10 mouse cellular contexts compared by ENCODE assay signal in the genomic region with DNA sequence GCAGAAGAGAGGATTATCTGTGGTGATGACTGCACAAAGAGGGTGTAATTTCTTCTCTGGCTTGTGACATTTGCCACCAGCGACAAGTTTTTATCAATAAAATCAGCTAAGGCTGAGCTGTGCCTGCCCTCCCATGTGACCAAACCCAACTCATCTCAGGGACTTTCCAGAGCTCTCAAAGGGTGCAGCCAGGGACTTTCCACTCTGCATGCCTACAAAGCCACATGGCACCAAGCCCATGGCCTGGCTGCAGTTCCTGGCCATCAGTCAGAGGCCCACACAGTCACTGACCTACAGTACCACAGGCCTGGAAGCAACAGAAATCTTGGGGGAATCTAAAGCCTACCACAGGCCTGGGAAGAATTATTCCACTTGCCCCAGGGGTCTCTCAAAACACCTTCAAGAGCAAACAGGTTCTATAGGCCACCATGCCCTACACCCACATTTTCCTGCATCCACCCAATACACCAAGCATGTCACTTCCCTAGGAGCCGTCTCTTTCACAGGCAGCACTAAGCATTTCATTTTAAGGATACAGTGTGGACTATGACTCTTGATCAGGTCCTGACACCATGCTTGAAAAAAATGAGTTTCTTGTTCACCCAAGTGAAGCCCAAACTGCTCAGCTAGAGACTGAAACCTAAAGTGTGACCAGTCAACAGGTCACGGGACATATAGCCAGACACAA. TPM values are rescaled to one million over a fixed set of nuclear protein-coding genes. Genes with fewer than 3 reads are reported as not detected.
DNase-seq lines count a peak whose midpoint lies in the region; ATAC-seq lines count a peak whose summit lies in the region.
"Had no signal": no experiment of that assay in that cellular context is flagged by ENCODE, and none has a peak within 500 bp of the region (broad histone marks: within the 10 kb centered on the region; RNA-seq: fewer than 3 reads in every experiment).

No protein-coding gene starts in this region.

- ATAC-seq in liver, embryonic 12.5 days, result 0 out of 2 replicates have a peak, but pooled peaks have one; percentile 44
- no peak for ATAC-seq in midbrain, embryonic 11.5 days (ENCODE audit: low FRiP score)

- no peak overlapping the region for H3K27ac ChIP-seq in liver, embryonic 12.5 days
- H3K27ac ChIP-seq in midbrain, embryonic 11.5 days (ENCODE audit: low read depth, low read length), result no peak overlapping the region
- H3K27ac ChIP-seq: left cerebral cortex, adult 2 months; neural tube, embryonic 13.5 days had no signal

- H3K9ac ChIP-seq in liver, embryonic 12.5 days, result no peak overlapping the region
- H3K9ac ChIP-seq in midbrain, embryonic 11.5 days (ENCODE audit: low read length), result no peak overlapping the region
- H3K9ac ChIP-seq: neural tube, embryonic 13.5 days had no signal

- H3K27me3 ChIP-seq in liver, embryonic 12.5 days (replicated peaks), result no peaks in the 10 kb centered on the region
- no peaks in the 10 kb centered on the region for H3K27me3 ChIP-seq in midbrain, embryonic 11.5 days (ENCODE audit: control insufficient read depth, insufficient read depth, low read length)
- H3K27me3 ChIP-seq: neural tube, embryonic 13.5 days had no signal

- peaks cover 98% of the 10 kb centered on the region for H3K36me3 ChIP-seq in liver, embryonic 12.5 days
- H3K36me3 ChIP-seq in midbrain, embryonic 11.5 days (ENCODE audit: control insufficient read depth, insufficient read depth, low read length), result peaks cover 6% of the 10 kb centered on the region; the same call in 1 of the 2 replicates

- intact Hi-C loops in heart, postnatal 10 days (cut with DNase I), result no loop called here

- no peak overlapping the region for H3K4me3 ChIP-seq in liver, embryonic 12.5 days
- no peak overlapping the region for H3K4me3 ChIP-seq in midbrain, embryonic 11.5 days (ENCODE audit: low read depth, low read length)
- H3K4me3 ChIP-seq: left cerebral cortex, adult 2 months; neural tube, embryonic 13.5 days had no signal

- DNase-seq in liver, result no peak
- peak; percentile 94 for DNase-seq in NIH3T3 (ENCODE audit: low read depth)
- peak; percentile 79 for DNase-seq in cerebellum, adult 8-10 months
- DNase-seq in heart, postnatal 10 days, result peak; percentile 91
- DNase-seq in lung, postnatal 25 days (ENCODE audit: low spot score), result peak; percentile 88
- DNase-seq in thymus, postnatal 36 days, result peak; percentile 31 to 36
- DNase-seq in midbrain, embryonic 11.5 days (ENCODE audit: low spot score, missing footprints), result no peak

- H3K4me1 ChIP-seq in liver, embryonic 12.5 days, result peaks cover 8% of the 10 kb centered on the region
- H3K4me1 ChIP-seq in midbrain, embryonic 11.5 days (ENCODE audit: control insufficient read depth, insufficient read depth, low read length), result no peaks in the 10 kb centered on the region
- H3K4me1 ChIP-seq: neural tube, embryonic 13.5 days had no signal

- no peak overlapping the region for H3K4me2 ChIP-seq in liver, embryonic 12.5 days
- no peak overlapping the region for H3K4me2 ChIP-seq in midbrain, embryonic 11.5 days
- H3K4me2 ChIP-seq: neural tube, embryonic 13.5 days had no signal

- 65% methylated on average over 3 of the region's 3 CpGs for WGBS in liver, embryonic 12.5 days (ENCODE audit: insufficient replicate concordance)
- 89% methylated on average over 3 of the region's 3 CpGs for WGBS in midbrain, embryonic 11.5 days

- no peaks in the 10 kb centered on the region for H3K9me3 ChIP-seq in liver, embryonic 12.5 days (replicated peaks)
- no peaks in the 10 kb centered on the region for H3K9me3 ChIP-seq in midbrain, embryonic 11.5 days (ENCODE audit: control insufficient read depth, low read length)
- H3K9me3 ChIP-seq: neural tube, embryonic 13.5 days had no signal

RNA-seq across cellular contexts. Expression of a gene that starts 12.4 kb away (rescaled TPM):
- polyA plus RNA-seq in liver, embryonic 12.5 days (2016; fragmentation: Nextera tagmentation; extraction: Ambion mirVana), result 22.4 and 24.4 TPM in 2 replicates
- 10 to 100 TPM; 16.1 to 18.3 TPM for total RNA-seq in heart, postnatal 10 days (2021)
- polyA plus RNA-seq in midbrain, embryonic 11.5 days (2014; fragmentation: Nextera tagmentation; extraction: Ambion mirVana), result 29.0 and 31.6 TPM in 2 replicates

RNA-seq across cellular contexts. Expression of a gene that starts 23.3 kb away (rescaled TPM):
- polyA plus RNA-seq in liver, embryonic 12.5 days (2016; fragmentation: Nextera tagmentation; extraction: Ambion mirVana), result 293 and 311 TPM in 2 replicates
- 100 to 1,000 TPM; 188 to 189 TPM for total RNA-seq in heart, postnatal 10 days (2021)
- 385 TPM in 2 replicates for polyA plus RNA-seq in midbrain, embryonic 11.5 days (2014; fragmentation: Nextera tagmentation; extraction: Ambion mirVana)

RNA-seq across cellular contexts. Expression of a gene that starts 32.8 kb away (rescaled TPM):
- 17.4 and 18.8 TPM in 2 replicates for polyA plus RNA-seq in liver, embryonic 12.5 days (2016; fragmentation: Nextera tagmentation; extraction: Ambion mirVana)
- under 1 TPM; 0.52 to 0.53 TPM for total RNA-seq in heart, postnatal 10 days (2021)
- polyA plus RNA-seq in midbrain, embryonic 11.5 days (2014; fragmentation: Nextera tagmentation; extraction: Ambion mirVana), result 3.6 TPM in 2 replicates

RNA-seq across cellular contexts. Expression of a gene that starts 33.8 kb away (rescaled TPM):
- polyA plus RNA-seq in liver, embryonic 12.5 days (2016; fragmentation: Nextera tagmentation; extraction: Ambion mirVana), result 39.9 and 42.7 TPM in 2 replicates
- total RNA-seq in heart, postnatal 10 days (2021), result 10 to 100 TPM; 93.1 to 93.4 TPM
- 65.9 and 66.4 TPM in 2 replicates for polyA plus RNA-seq in midbrain, embryonic 11.5 days (2014; fragmentation: Nextera tagmentation; extraction: Ambion mirVana)

RNA-seq across cellular contexts. Expression of a gene that starts 40.3 kb away (rescaled TPM):
- 0.38 and 0.45 TPM in 2 replicates for polyA plus RNA-seq in liver, embryonic 12.5 days (2016; fragmentation: Nextera tagmentation; extraction: Ambion mirVana)
- 1 to 10 TPM; 1.8 to 2.2 TPM for total RNA-seq in heart, postnatal 10 days (2021)
- 1.4 and 2.2 TPM in 2 replicates for polyA plus RNA-seq in midbrain, embryonic 11.5 days (2014; fragmentation: Nextera tagmentation; extraction: Ambion mirVana)

Comparison
In these comparisons a context has a peak if more than half of its experiments do, and no peak if none do; other contexts are left out.
1. DNase-seq: peak in NIH3T3 (single experiment), cerebellum, adult 8-10 months (single experiment), heart, postnatal 10 days (2 of 2), lung, postnatal 25 days (single experiment) and thymus, postnatal 36 days (2 of 2); none in liver (single experiment) and midbrain, embryonic 11.5 days (single experiment).